Mouse (Mus musculus) erythroid progenitor cell, adult 5-6 weeks (primary cell): Measurements from ENCODE around the gene Olfr1469. TPM values are rescaled to one million over a fixed set of nuclear protein-coding genes. Genes with fewer than 3 reads are reported as not detected.
"Not testable (repeated sequence)": the region's sequence is repeated elsewhere in the genome, so short reads cannot be mapped to it uniquely, and the experiment has no call there.

Experiments used
- ATAC-seq: replicated peaks from 2 replicates; pipeline ENCODE4 v1.8.0; 2016; ENCODE audit warnings: moderate number of reproducible peaks, mild to moderate bottlenecking, moderate TSS enrichment, inconsistent platforms; ENCODE audit not compliant: poor library complexity, low FRiP score, severe bottlenecking
- total RNA-seq, 2 experiments: library from RNA; stranded (forward) in 1 of 2; stranded (reverse) in 1 of 2; fragments of 150-400 nt in 1 of 2; fragments of 186-747, 209-891 nt in 1 of 2; gene quantifications; 2 replicates each; pipeline versions ENCODE4 v1.2.3 to v1.2.4; 2015 to 2017; ENCODE audit warnings: low replicate concordance in 2 of 2

The Olfr1469 gene
- total RNA-seq (2015; ENCODE audit: low replicate concordance) (not detected in 2 replicates), total RNA-seq (2017; ENCODE audit: low replicate concordance) (not detected in 2 replicates)

DNA sequence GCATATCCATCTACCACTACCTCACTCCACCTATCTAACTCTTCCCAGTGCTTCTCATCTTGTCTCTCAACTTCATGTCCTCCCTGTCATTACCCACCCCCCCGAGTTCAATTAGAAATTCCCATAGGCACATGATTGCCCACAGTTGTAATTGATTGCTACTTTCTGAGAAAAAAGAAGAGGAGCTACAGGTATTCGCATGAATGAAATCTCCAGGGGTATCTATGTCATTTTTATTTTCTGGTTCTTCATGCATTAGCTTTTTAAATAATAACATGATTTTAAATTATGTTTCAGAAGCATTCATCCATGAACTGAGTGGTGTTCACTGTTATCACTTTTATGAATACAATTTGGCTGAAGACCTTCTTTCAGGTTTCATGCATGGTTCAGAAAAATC is at the start of gene Olfr1469:
Olfr1469 (plus strand) TSS at position 301 of the 400 bp plus-strand sequence.
- no peak for ATAC-seq

DNA sequence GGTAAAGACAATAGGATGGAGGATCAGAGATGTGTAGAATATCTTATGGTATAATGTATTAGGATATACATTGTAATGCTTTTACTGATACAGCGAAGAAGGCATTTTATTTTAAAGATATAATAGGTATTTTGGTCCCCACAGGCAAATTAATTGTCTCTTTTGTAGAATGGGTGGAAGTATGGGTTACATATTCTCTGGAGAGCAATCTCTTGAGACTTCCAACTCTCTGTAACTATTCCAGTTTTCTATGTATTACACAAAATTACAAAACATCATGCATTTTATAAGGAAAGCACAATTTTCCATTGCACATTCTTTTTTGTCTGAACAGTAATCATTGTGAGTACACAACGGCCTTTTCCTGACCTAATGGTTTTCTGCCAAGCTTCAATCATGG is 45.7 kb upstream of the Olfr1469 start, which contains the start of gene Olfr1467:
Olfr1467 (plus strand) TSS at position 301 of the 400 bp plus-strand sequence.
- no peak for ATAC-seq

DNA sequence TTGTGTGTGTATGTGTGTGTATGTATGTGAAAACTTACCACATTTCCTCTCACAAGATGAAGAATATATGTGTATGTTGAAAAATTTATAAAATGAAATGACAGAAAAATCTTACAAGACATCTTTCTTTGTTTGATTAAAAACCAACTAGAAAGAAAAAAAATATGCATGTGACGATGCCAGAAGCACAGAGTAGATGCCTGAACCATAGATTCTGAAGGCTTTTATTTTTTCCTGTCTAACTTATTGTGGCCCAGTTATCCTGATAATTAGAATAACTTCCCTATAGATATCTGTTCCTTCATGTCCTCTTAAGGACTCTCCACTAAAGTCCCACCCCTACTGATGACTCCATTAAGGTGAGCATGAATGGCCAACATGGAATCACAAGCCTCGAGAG is 35.5 kb downstream of the Olfr1469 start, which contains the start of gene Olfr1471:
Olfr1471 (plus strand) TSS at position 301 of the 400 bp plus-strand sequence.
- ATAC-seq, result not testable (repeated sequence)

DNA sequence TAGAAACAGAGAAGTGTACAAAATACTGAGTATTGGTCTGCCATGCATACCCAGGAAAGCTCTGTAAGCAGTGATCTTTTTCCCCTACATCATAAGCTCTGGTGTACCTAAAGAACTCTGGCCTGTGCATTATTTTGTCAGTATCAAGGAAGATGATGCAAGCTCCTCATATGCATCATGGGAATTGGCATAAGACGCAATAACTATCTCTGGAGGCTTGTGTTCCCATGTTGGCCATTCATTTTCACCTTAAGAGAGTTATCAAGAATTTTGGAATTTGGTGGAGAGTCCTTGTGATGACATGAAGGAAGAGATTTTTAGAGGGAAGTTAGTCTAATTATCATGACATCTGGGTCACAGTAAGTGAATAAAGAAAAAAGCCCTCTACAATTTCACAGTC is 48.3 kb downstream of the Olfr1469 start, which contains the start of gene Olfr1472:
Olfr1472 (minus strand) TSS at position 101 of the 400 bp plus-strand sequence.
- no peak for ATAC-seq

Other genes starting within 250 kb of the Olfr1469 start
- gene Olfr1461, start 244.8 kb upstream of the Olfr1469 start, total RNA-seq (2015; ENCODE audit: low replicate concordance), result not detected in 2 replicates
- not detected in 2 replicates for gene Olfr1461, start 244.8 kb upstream of the Olfr1469 start, total RNA-seq (2017; ENCODE audit: low replicate concordance)
- not detected in 2 replicates for gene Olfr1462, start 222.1 kb upstream of the Olfr1469 start, total RNA-seq (2015; ENCODE audit: low replicate concordance)
- not detected in 2 replicates for gene Olfr1462, start 222.1 kb upstream of the Olfr1469 start, total RNA-seq (2017; ENCODE audit: low replicate concordance)
- gene Olfr1463, start 176.5 kb upstream of the Olfr1469 start, total RNA-seq (2015; ENCODE audit: low replicate concordance), result not detected in 2 replicates
- gene Olfr1463, start 176.5 kb upstream of the Olfr1469 start, total RNA-seq (2017; ENCODE audit: low replicate concordance), result not detected in 2 replicates
- gene Olfr1465, start 92.3 kb upstream of the Olfr1469 start, total RNA-seq (2015; ENCODE audit: low replicate concordance), result not detected in 2 replicates
- gene Olfr1465, start 92.3 kb upstream of the Olfr1469 start, total RNA-seq (2017; ENCODE audit: low replicate concordance), result not detected in 2 replicates
- not detected in 2 replicates for gene Olfr1466, start 69.0 kb upstream of the Olfr1469 start, total RNA-seq (2015; ENCODE audit: low replicate concordance)
- not detected in 2 replicates for gene Olfr1466, start 69.0 kb upstream of the Olfr1469 start, total RNA-seq (2017; ENCODE audit: low replicate concordance)
- gene Olfr1467, start 45.6 kb upstream of the Olfr1469 start, total RNA-seq (2015; ENCODE audit: low replicate concordance), result not detected in 2 replicates
- not detected in 2 replicates for gene Olfr1467, start 45.6 kb upstream of the Olfr1469 start, total RNA-seq (2017; ENCODE audit: low replicate concordance)
- gene Olfr1471, start 35.6 kb downstream of the Olfr1469 start, total RNA-seq (2015; ENCODE audit: low replicate concordance), result not detected in 2 replicates
- gene Olfr1471, start 35.6 kb downstream of the Olfr1469 start, total RNA-seq (2017; ENCODE audit: low replicate concordance), result not detected in 2 replicates
- not detected in 2 replicates for gene Olfr1472, start 48.2 kb downstream of the Olfr1469 start, total RNA-seq (2015; ENCODE audit: low replicate concordance)
- gene Olfr1472, start 48.2 kb downstream of the Olfr1469 start, total RNA-seq (2017; ENCODE audit: low replicate concordance), result not detected in 2 replicates
- gene Olfr1474, start 61.7 kb downstream of the Olfr1469 start, total RNA-seq (2015; ENCODE audit: low replicate concordance), result not detected in 2 replicates
- gene Olfr1474, start 61.7 kb downstream of the Olfr1469 start, total RNA-seq (2017; ENCODE audit: low replicate concordance), result not detected in 2 replicates
- not detected in 2 replicates for gene Olfr1475, start 72.3 kb downstream of the Olfr1469 start, total RNA-seq (2015; ENCODE audit: low replicate concordance)
- not detected in 2 replicates for gene Olfr1475, start 72.3 kb downstream of the Olfr1469 start, total RNA-seq (2017; ENCODE audit: low replicate concordance)
- gene Olfr1477, start 92.7 kb downstream of the Olfr1469 start, total RNA-seq (2015; ENCODE audit: low replicate concordance), result not detected in 2 replicates
- gene Olfr1477, start 92.7 kb downstream of the Olfr1469 start, total RNA-seq (2017; ENCODE audit: low replicate concordance), result not detected in 2 replicates
- gene Olfr1480, start 120.1 kb downstream of the Olfr1469 start, total RNA-seq (2015; ENCODE audit: low replicate concordance), result not detected in 2 replicates
- not detected in 2 replicates for gene Olfr1480, start 120.1 kb downstream of the Olfr1469 start, total RNA-seq (2017; ENCODE audit: low replicate concordance)
- gene Olfr1484, start 175.7 kb downstream of the Olfr1469 start, total RNA-seq (2015; ENCODE audit: low replicate concordance), result not detected in 2 replicates
- 0.39 TPM in 1 of 2 replicates, not detected in the other for gene Olfr1484, start 175.7 kb downstream of the Olfr1469 start, total RNA-seq (2017; ENCODE audit: low replicate concordance)
- not detected in 2 replicates for gene Olfr1487, start 209.5 kb downstream of the Olfr1469 start, total RNA-seq (2015; ENCODE audit: low replicate concordance)
- not detected in 2 replicates for gene Olfr1487, start 209.5 kb downstream of the Olfr1469 start, total RNA-seq (2017; ENCODE audit: low replicate concordance)
- not detected in 2 replicates for gene Olfr1489, start 223.8 kb downstream of the Olfr1469 start, total RNA-seq (2015; ENCODE audit: low replicate concordance)
- gene Olfr1489, start 223.8 kb downstream of the Olfr1469 start, total RNA-seq (2017; ENCODE audit: low replicate concordance), result not detected in 2 replicates
- not detected in 2 replicates for gene Olfr1490, start 243.2 kb downstream of the Olfr1469 start, total RNA-seq (2015; ENCODE audit: low replicate concordance)
- not detected in 2 replicates for gene Olfr1490, start 243.2 kb downstream of the Olfr1469 start, total RNA-seq (2017; ENCODE audit: low replicate concordance)